Mouse (Mus musculus): ENCODE data around the gene Igfbp3.

DNA sequence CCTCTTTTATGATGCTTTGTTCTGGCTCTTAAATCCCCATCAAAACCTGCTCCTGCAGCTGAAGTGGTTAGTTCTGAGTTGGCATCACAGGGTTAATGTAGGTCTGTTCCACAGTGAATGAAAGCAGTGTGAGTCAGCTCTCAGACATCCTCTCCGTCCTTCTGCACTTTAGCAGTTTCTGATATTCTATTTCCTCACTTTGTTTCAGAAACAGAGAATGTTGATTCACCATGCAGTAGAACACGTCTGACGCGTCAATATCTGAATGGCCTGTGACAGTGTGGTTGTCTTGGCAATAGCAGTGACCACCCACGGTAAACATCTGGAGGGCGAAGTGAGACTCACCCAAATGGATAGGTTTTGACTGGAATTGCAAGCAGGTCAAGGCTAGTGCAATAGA lies 24.0 kb upstream of the Igfbp3 start:
- TF ChIP-seq POLR2A (IDR thresholded peaks at IDR 0.05; ENCODE audit: borderline replicate concordance, low read depth, low read length) (no peak), CTCF (IDR thresholded peaks at IDR 0.05; ENCODE audit: low read depth, low read length) (no peak)

Measured in bone marrow macrophage, adult 2 months (primary cell).